Mouse (Mus musculus) stomach, embryonic 14.5 days (tissue): ENCODE data around the gene Il6st. TPM values are rescaled to one million over a fixed set of nuclear protein-coding genes. Genes with fewer than 3 reads are reported as not detected.

Source experiments
- ATAC-seq: fragments of 200-750 bp; cut with Nextera tagmentation; 2 replicates; pipeline ENCODE4 v1.8.0; 2017; ENCODE audit warnings: low read depth, moderate TSS enrichment; ENCODE audit not compliant: insufficient number of reproducible peaks, insufficient read depth, low FRiP score
- H3K27ac ChIP-seq: fragments of 300-500 bp; sonication (generic); 2 replicates; pipeline ENCODE4 v1.5.1; 2014; ENCODE audit warnings: mild to moderate bottlenecking, low read length, moderate library complexity, mixed read lengths
- H3K27me3 ChIP-seq: fragments of 300-500 bp; sonication (generic); 2 replicates; pipeline ENCODE4 v1.6.1; 2014; ENCODE audit warnings: low read length, control low read depth, mixed read lengths; ENCODE audit not compliant: control insufficient read depth, insufficient read depth
- H3K36me3 ChIP-seq: fragments of 300-500 bp; sonication (generic); 2 replicates; pipeline ENCODE4 v1.6.1; 2014; ENCODE audit warnings: mild to moderate bottlenecking, control low read depth, low read length, moderate library complexity, mixed read lengths; ENCODE audit not compliant: control insufficient read depth, insufficient read depth
- H3K4me1 ChIP-seq: fragments of 300-500 bp; sonication (generic); 2 replicates; pipeline ENCODE4 v1.6.1; 2014; ENCODE audit warnings: low read length, control low read depth, mixed read lengths; ENCODE audit not compliant: control insufficient read depth, insufficient read depth
- H3K4me2 ChIP-seq: fragments of 300-500 bp; sonication (generic); replicated peaks from 2 replicates; pipeline ENCODE4 v1.6.1; 2014; ENCODE audit warnings: low read depth, low read length, control low read depth
- H3K4me3 ChIP-seq: fragments of 300-500 bp; sonication (generic); 2 replicates; pipeline ENCODE4 v1.5.1; 2014; ENCODE audit warnings: low read depth, low read length, control low read depth
- H3K9ac ChIP-seq: fragments of 300-500 bp; sonication (generic); replicated peaks from 2 replicates; pipeline ENCODE4 v1.6.1; 2014; ENCODE audit warnings: low read depth, mild to moderate bottlenecking, control low read depth, low read length, moderate library complexity, mixed read lengths
- H3K9me3 ChIP-seq: fragments of 300-500 bp; sonication (generic); 2 replicates; pipeline ENCODE4 v1.6.1; 2016; ENCODE audit warnings: low read depth, low read length, control low read depth; ENCODE audit not compliant: control insufficient read depth
- WGBS: fragments of 180-500 bp; shearing (Covaris S2); extraction: QIAGEN DNeasy Blood & Tissue Kit; methylation state at CpG from one replicate; pipeline ENCODE4 v1.1.7; 2014; 5-methylcytosine and 5-hydroxymethylcytosine counted together
- polyA plus RNA-seq: library from polyadenylated mRNA; unstranded; fragments of >200 nt; fragmentation: Nextera tagmentation; extraction: Ambion mirVana; gene quantifications from 2 replicates; pipeline ENCODE4 v1.2.1, GENCODE M21; 2014

Gene Il6st
- polyA plus RNA-seq, 1 experiment from 2014 or later: 48.8 TPM

GRCm38 (mm10) chr13:112511810-112512209 lies 47.9 kb downstream of the Il6st start:
- WGBS: 81% methylated on average over 7 of the region's 7 CpGs
- Histone ChIP-seq H3K9me3 (no peaks in the 10 kb centered on the region), H3K27me3 (no peaks in the 10 kb centered on the region), H3K4me1 (no peaks in the 10 kb centered on the region), H3K4me2 (no peak overlapping the region), H3K9ac (no peak overlapping the region), H3K27ac (no peak overlapping the region), H3K4me3 (no peak overlapping the region), H3K36me3 (peaks cover 5% of the 10 kb centered on the region; the same call in 1 of the 2 replicates)
- no peak for ATAC-seq

GRCm38 (mm10) chr13:112512824-112513223 lies 49.0 kb downstream of the Il6st start:
- peaks cover 2% of the 10 kb centered on the region; the same call in 1 of the 2 replicates for H3K36me3 ChIP-seq
- no peak overlapping the region for H3K9ac ChIP-seq
- no peaks in the 10 kb centered on the region for H3K27me3 ChIP-seq
- 81% methylated on average over 5 of the region's 5 CpGs for WGBS
- no peaks in the 10 kb centered on the region for H3K9me3 ChIP-seq
- H3K27ac ChIP-seq: no peak overlapping the region
- H3K4me3 ChIP-seq: no peak overlapping the region
- ATAC-seq: no peak
- no peaks in the 10 kb centered on the region for H3K4me1 ChIP-seq
- H3K4me2 ChIP-seq: no peak overlapping the region

- Histone ChIP-seq H3K4me3 (no peak overlapping the region), H3K36me3 (no peaks in the 10 kb centered on the region), H3K9ac (no peak overlapping the region), H3K9me3 (peaks cover 7% of the 10 kb centered on the region; the same call in 1 of the 2 replicates), H3K4me1 (no peaks in the 10 kb centered on the region), H3K27me3 (no peaks in the 10 kb centered on the region), H3K4me2 (no peak overlapping the region), H3K27ac (no peak overlapping the region)
- 63% methylated on average over 1 of the region's 1 CpGs for WGBS
- ATAC-seq: no peak
Observed at GRCm38 (mm10) chr13:112514546-112514945, 50.7 kb downstream of the Il6st start.

GRCm38 (mm10) chr13:112522261-112522660 lies 58.4 kb downstream of the Il6st start:
- WGBS: 48% methylated on average over 6 of the region's 6 CpGs

GRCm38 (mm10) chr13:112522896-112523295 lies 59.0 kb downstream of the Il6st start:
- Histone ChIP-seq H3K9me3 (peaks cover 7% of the 10 kb centered on the region; the same call in 1 of the 2 replicates), H3K4me3 (no peak overlapping the region), H3K27ac (no peak overlapping the region), H3K9ac (no peak overlapping the region), H3K4me1 (no peaks in the 10 kb centered on the region), H3K36me3 (no peaks in the 10 kb centered on the region), H3K27me3 (no peaks in the 10 kb centered on the region), H3K4me2 (no peak overlapping the region)
- 81% methylated on average over 3 of the region's 3 CpGs for WGBS
- ATAC-seq: no peak

More at GRCm38 (mm10) chr13:112522261-112522660, 58.4 kb downstream of the Il6st start:
- no peak overlapping the region for H3K4me2 ChIP-seq
- no peak overlapping the region for H3K4me3 ChIP-seq
- H3K9ac ChIP-seq: no peak overlapping the region
- H3K27me3 ChIP-seq: no peaks in the 10 kb centered on the region
- H3K4me1 ChIP-seq: no peaks in the 10 kb centered on the region
- peaks cover 7% of the 10 kb centered on the region; the same call in 1 of the 2 replicates for H3K9me3 ChIP-seq
- H3K27ac ChIP-seq: no peak overlapping the region
- H3K36me3 ChIP-seq: no peaks in the 10 kb centered on the region
- no peak for ATAC-seq

- Histone ChIP-seq H3K4me3 (no peak overlapping the region), H3K36me3 (no peaks in the 10 kb centered on the region), H3K27ac (no peak overlapping the region), H3K9ac (no peak overlapping the region), H3K4me1 (no peaks in the 10 kb centered on the region), H3K9me3 (peaks cover 2% of the 10 kb centered on the region; the same call in 1 of the 2 replicates), H3K4me2 (no peak overlapping the region), H3K27me3 (no peaks in the 10 kb centered on the region)
- WGBS: 88% methylated on average over 10 of the region's 10 CpGs
- ATAC-seq: no peak
Observed at GRCm38 (mm10) chr13:112523346-112523970, 59.6 kb downstream of the Il6st start.

- WGBS: 73% methylated on average over 1 of the region's 1 CpGs
- H3K27ac ChIP-seq: no peak overlapping the region
Observed at GRCm38 (mm10) chr13:112527186-112527585, 63.3 kb downstream of the Il6st start.

GRCm38 (mm10) chr13:112529893-112530292 lies 66.0 kb downstream of the Il6st start:
- no peak for ATAC-seq
- Histone ChIP-seq H3K27ac (no peak overlapping the region), H3K9me3 (no peaks in the 10 kb centered on the region), H3K36me3 (no peaks in the 10 kb centered on the region), H3K27me3 (no peaks in the 10 kb centered on the region), H3K9ac (no peak overlapping the region), H3K4me1 (no peaks in the 10 kb centered on the region), H3K4me2 (no peak overlapping the region), H3K4me3 (no peak overlapping the region)
- WGBS: 40% methylated on average over 3 of the region's 3 CpGs

More at GRCm38 (mm10) chr13:112527186-112527585, 63.3 kb downstream of the Il6st start:
- no peak for ATAC-seq
- Histone ChIP-seq H3K4me2 (no peak overlapping the region), H3K27me3 (no peaks in the 10 kb centered on the region), H3K9ac (no peak overlapping the region), H3K4me3 (no peak overlapping the region), H3K9me3 (no peaks in the 10 kb centered on the region), H3K4me1 (no peaks in the 10 kb centered on the region), H3K36me3 (no peaks in the 10 kb centered on the region)

GRCm38 (mm10) chr13:112532235-112532634 lies 68.4 kb downstream of the Il6st start:
- no peak overlapping the region for H3K9ac ChIP-seq
- H3K36me3 ChIP-seq: no peaks in the 10 kb centered on the region
- WGBS: 85% methylated on average over 6 of the region's 6 CpGs
- no peaks in the 10 kb centered on the region for H3K27me3 ChIP-seq
- no peaks in the 10 kb centered on the region for H3K4me1 ChIP-seq
- H3K4me2 ChIP-seq: no peak overlapping the region
- H3K4me3 ChIP-seq: no peak overlapping the region
- H3K9me3 ChIP-seq: no peaks in the 10 kb centered on the region
- ATAC-seq: no peak
- no peak overlapping the region for H3K27ac ChIP-seq
